Mouse (Mus musculus): Measurements from ENCODE around the gene Tbc1d32. TPM values are rescaled to one million over a fixed set of nuclear protein-coding genes. Genes with fewer than 3 reads are reported as not detected.

Tbc1d32 gene
- polyA plus RNA-seq, 1 experiment from 2014 or later, result 2.0 TPM

Other genes with a start within 250 kb of the Tbc1d32 start
- 5.5 and 5.7 TPM in 2 replicates for gene Msl3l2, start 121.8 kb downstream of the Tbc1d32 start, polyA plus RNA-seq (2014; fragmentation: Nextera tagmentation; extraction: Ambion mirVana)
- 478 and 500 TPM in 2 replicates for gene Gja1, start 148.6 kb upstream of the Tbc1d32 start, polyA plus RNA-seq (2014; fragmentation: Nextera tagmentation; extraction: Ambion mirVana)

All from heart, embryonic 14.5 days (tissue).